ENCODE assay signal across 8 mouse cellular contexts in genomic region chr19:6993011-6993770, GRCm38 (mm10). TPM values are rescaled to one million over a fixed set of nuclear protein-coding genes. Genes with fewer than 3 reads are reported as not detected.
A peak's percentile ranks its signal among the peaks of the same experiment; 100 is the strongest.
DNase-seq lines count a peak whose midpoint lies in the region; ATAC-seq and TF ChIP-seq lines count a peak whose summit lies in the region.

No protein-coding gene starts in this region.

- peaks cover 19% of the 10 kb centered on the region for H3K4me1 ChIP-seq in lung, adult 2 months (ENCODE audit: control insufficient read depth, insufficient read depth, low read length)
- peaks cover 37% of the 10 kb centered on the region for H3K4me1 ChIP-seq in intestine, embryonic 15.5 days (replicated peaks)
- H3K4me1 ChIP-seq in neural tube, embryonic 13.5 days (replicated peaks) = peaks cover 54% of the 10 kb centered on the region

- no peak for TF ChIP-seq CTCF in lung, adult 2 months (IDR thresholded peaks at IDR 0.05; ENCODE audit: insufficient read depth, low read length)

- no peak for DNase-seq in lung, adult 2 months
- no peak for DNase-seq in lung, postnatal 36 days
- DNase-seq in layer of hippocampus, adult 8-10 months (ENCODE audit: low spot score in 2 of 2) = no peak
- no peak for DNase-seq in c-Kit-positive CD71-positive TER-119-positive erythroid progenitor cells, embryonic 14.5 days (ENCODE audit: low spot score)
- no peak for DNase-seq in gastrocnemius, postnatal 4 days (ENCODE audit: low spot score in 2 of 2)

- peak; percentile 5; the same call in 1 of the 2 replicates for ATAC-seq in erythroblast, adult 5-6 weeks (replicated peaks; ENCODE audit: low FRiP score, poor library complexity, severe bottlenecking)
- no peak for ATAC-seq in intestine, embryonic 15.5 days
- no peak for ATAC-seq in neural tube, embryonic 13.5 days (ENCODE audit: low read depth)

- no peaks in the 10 kb centered on the region for H3K27me3 ChIP-seq in intestine, embryonic 15.5 days (replicated peaks)
- H3K27me3 ChIP-seq in neural tube, embryonic 13.5 days = no peaks in the 10 kb centered on the region

- peak overlapping the region; percentile 89 for H3K4me2 ChIP-seq in intestine, embryonic 15.5 days (replicated peaks)
- peak overlapping the region; percentile 95 for H3K4me2 ChIP-seq in neural tube, embryonic 13.5 days

- H3K36me3 ChIP-seq in intestine, embryonic 15.5 days = no peaks in the 10 kb centered on the region
- H3K36me3 ChIP-seq in neural tube, embryonic 13.5 days = peaks cover 2% of the 10 kb centered on the region

- TF ChIP-seq POLR2A in lung, adult 2 months (IDR thresholded peaks at IDR 0.05; ENCODE audit: borderline replicate concordance, extremely low read depth, low read depth, low read length) = no peak

- H3K27ac ChIP-seq in intestine, embryonic 15.5 days = 0 out of 2 replicates have a peak overlapping the region, but pooled peaks have one; percentile 33
- peak overlapping the region; percentile 20 for H3K27ac ChIP-seq in neural tube, embryonic 13.5 days (replicated peaks)

- H3K4me3 ChIP-seq in lung, adult 2 months (replicated peaks; ENCODE audit: extremely low read depth, low read depth, low read length) = peak overlapping the region; percentile 75
- H3K4me3 ChIP-seq in intestine, embryonic 15.5 days (replicated peaks) = peak overlapping the region; percentile 54
- peak overlapping the region; percentile 56 for H3K4me3 ChIP-seq in neural tube, embryonic 13.5 days

- peak overlapping the region; percentile 65 for H3K9ac ChIP-seq in intestine, embryonic 15.5 days
- peak overlapping the region; percentile 67 for H3K9ac ChIP-seq in neural tube, embryonic 13.5 days

- H3K9me3 ChIP-seq in intestine, embryonic 15.5 days = no peaks in the 10 kb centered on the region
- no peaks in the 10 kb centered on the region for H3K9me3 ChIP-seq in neural tube, embryonic 13.5 days

- WGBS in lung, adult 2 months = 63% methylated on average over 14 of the region's 14 CpGs
- WGBS in intestine, embryonic 15.5 days = 62% methylated on average over 14 of the region's 14 CpGs
- 57% methylated on average over 14 of the region's 14 CpGs for WGBS in neural tube, embryonic 13.5 days

RNA-seq across cellular contexts. Expression of gene Dnajc4, which starts 0.8 kb away (rescaled TPM):
- polyA plus RNA-seq in lung, adult 2 months (2012; rRNA removed) = 36.9 and 38.9 TPM in 2 replicates
- total RNA-seq in erythroblast, adult 5-6 weeks (2015; ENCODE audit: low replicate concordance) = 4.4 and 6.5 TPM in 2 replicates
- total RNA-seq in erythroblast, adult 5-6 weeks (2017; ENCODE audit: low replicate concordance) = 2.1 and 10.9 TPM in 2 replicates
- polyA plus RNA-seq in intestine, embryonic 15.5 days (2015; fragmentation: Nextera tagmentation; extraction: Ambion mirVana) = 22.7 and 27.5 TPM in 2 replicates
- 21.5 and 23.0 TPM in 2 replicates for polyA plus RNA-seq in neural tube, embryonic 13.5 days (2015; fragmentation: Nextera tagmentation; extraction: Ambion mirVana)
- 10 to 100 TPM; 26.1 to 29.9 (median 29.5) TPM for total RNA-seq in layer of hippocampus, adult 8-10 months (2022)
- 10 to 100 TPM; 32.3 to 34.2 TPM for total RNA-seq in gastrocnemius, postnatal 4 days (2021)

RNA-seq across cellular contexts. Expression of gene Nudt22, which starts 2.7 kb away (rescaled TPM):
- polyA plus RNA-seq in lung, adult 2 months (2012; rRNA removed) = 27.5 and 29.9 TPM in 2 replicates
- 5.4 TPM in 1 of 2 replicates, not detected in the other for total RNA-seq in erythroblast, adult 5-6 weeks (2015; ENCODE audit: low replicate concordance)
- 0.60 and 4.9 TPM in 2 replicates for total RNA-seq in erythroblast, adult 5-6 weeks (2017; ENCODE audit: low replicate concordance)
- polyA plus RNA-seq in intestine, embryonic 15.5 days (2015; fragmentation: Nextera tagmentation; extraction: Ambion mirVana) = 20.6 and 23.5 TPM in 2 replicates
- 22.6 and 25.8 TPM in 2 replicates for polyA plus RNA-seq in neural tube, embryonic 13.5 days (2015; fragmentation: Nextera tagmentation; extraction: Ambion mirVana)
- 10 to 100 TPM; 13.7 to 17.4 (median 14.2) TPM for total RNA-seq in layer of hippocampus, adult 8-10 months (2022)
- 10 to 100 TPM; 17.1 to 23.6 TPM for total RNA-seq in gastrocnemius, postnatal 4 days (2021)

RNA-seq across cellular contexts. Expression of gene Trpt1, which starts 2.7 kb away (rescaled TPM):
- polyA plus RNA-seq in lung, adult 2 months (2012; rRNA removed) = 15.1 and 15.6 TPM in 2 replicates
- total RNA-seq in erythroblast, adult 5-6 weeks (2015; ENCODE audit: low replicate concordance) = not detected in 2 replicates
- total RNA-seq in erythroblast, adult 5-6 weeks (2017; ENCODE audit: low replicate concordance) = not detected in 2 replicates
- polyA plus RNA-seq in intestine, embryonic 15.5 days (2015; fragmentation: Nextera tagmentation; extraction: Ambion mirVana) = 6.9 and 9.0 TPM in 2 replicates
- 14.9 and 18.2 TPM in 2 replicates for polyA plus RNA-seq in neural tube, embryonic 13.5 days (2015; fragmentation: Nextera tagmentation; extraction: Ambion mirVana)
- total RNA-seq in layer of hippocampus, adult 8-10 months (2022) = 10 to 100 TPM; 16.5 to 20.8 (median 16.6) TPM
- total RNA-seq in gastrocnemius, postnatal 4 days (2021) = 10 to 100 TPM; 18.4 to 19.5 TPM

RNA-seq across cellular contexts. Expression of gene Vegfb, which starts 5.7 kb away (rescaled TPM):
- polyA plus RNA-seq in lung, adult 2 months (2012; rRNA removed) = 30.1 and 35.3 TPM in 2 replicates
- total RNA-seq in erythroblast, adult 5-6 weeks (2015; ENCODE audit: low replicate concordance) = 11.7 TPM in 2 replicates
- 0.98 and 1.1 TPM in 2 replicates for total RNA-seq in erythroblast, adult 5-6 weeks (2017; ENCODE audit: low replicate concordance)
- 44.0 and 46.7 TPM in 2 replicates for polyA plus RNA-seq in intestine, embryonic 15.5 days (2015; fragmentation: Nextera tagmentation; extraction: Ambion mirVana)
- 37.2 and 39.3 TPM in 2 replicates for polyA plus RNA-seq in neural tube, embryonic 13.5 days (2015; fragmentation: Nextera tagmentation; extraction: Ambion mirVana)
- 10 to 100 TPM; 80.4 to 93.8 (median 90.1) TPM for total RNA-seq in layer of hippocampus, adult 8-10 months (2022)
- total RNA-seq in gastrocnemius, postnatal 4 days (2021) = 10 to 100 TPM; 68.0 to 73.0 TPM

RNA-seq across cellular contexts. Expression of gene Fkbp2, which starts 12.9 kb away (rescaled TPM):
- 42.3 and 51.3 TPM in 2 replicates for polyA plus RNA-seq in lung, adult 2 months (2012; rRNA removed)
- 34.0 and 34.9 TPM in 2 replicates for total RNA-seq in erythroblast, adult 5-6 weeks (2015; ENCODE audit: low replicate concordance)
- 31.0 and 34.8 TPM in 2 replicates for total RNA-seq in erythroblast, adult 5-6 weeks (2017; ENCODE audit: low replicate concordance)
- polyA plus RNA-seq in intestine, embryonic 15.5 days (2015; fragmentation: Nextera tagmentation; extraction: Ambion mirVana) = 154 and 170 TPM in 2 replicates
- polyA plus RNA-seq in neural tube, embryonic 13.5 days (2015; fragmentation: Nextera tagmentation; extraction: Ambion mirVana) = 104 and 120 TPM in 2 replicates
- 100 to 1,000 TPM in 1 of 4 experiments, 10 to 100 TPM in 3; 63.5 to 104 (median 83.1) TPM for total RNA-seq in layer of hippocampus, adult 8-10 months (2022)
- 10 to 100 TPM; 25.3 to 28.6 TPM for total RNA-seq in gastrocnemius, postnatal 4 days (2021)

Comparison
In these comparisons a context has a peak if more than half of its experiments do, and no peak if none do; other contexts are left out.
1. RNA of gene Trpt1, which starts 2.7 kb away (total RNA-seq): 18.4 to 19.5 TPM in gastrocnemius, postnatal 4 days and 16.5 to 20.8 TPM in layer of hippocampus, adult 8-10 months; not detected in erythroblast, adult 5-6 weeks; every median in the first group is over 10 times any median in the second.
2. Peak in every context shown above with its lines, with median percentiles within 50 percentile points of each other: H3K4me3 ChIP-seq.